Mouse (Mus musculus): ENCODE data around the gene Ifitm5. TPM values are rescaled to one million over a fixed set of nuclear protein-coding genes. Genes with fewer than 3 reads are reported as not detected.

The Ifitm5 gene
- polyA plus RNA-seq, 1 experiment from 2014 or later: 0.39 TPM

- no peak for ATAC-seq (ENCODE audit: insufficient read depth)
- Histone ChIP-seq H3K27me3 (no peaks in the 10 kb centered on the region), H3K4me1 (replicated peaks) (peaks cover 73% of the 10 kb centered on the region), H3K4me3 (replicated peaks) (no peak overlapping the region), H3K27ac (replicated peaks) (no peak overlapping the region), H3K36me3 (replicated peaks) (peaks cover 35% of the 10 kb centered on the region; the same call in 1 of the 2 replicates), H3K4me2 (no peak overlapping the region), H3K9me3 (replicated peaks) (no peaks in the 10 kb centered on the region), H3K9ac (no peak overlapping the region)
- 66% methylated on average over 8 of the region's 8 CpGs for WGBS (ENCODE audit: insufficient replicate concordance)
These were observed 960 bp upstream of the Ifitm5 start for GRCm38 (mm10) chr7:140951051-140951450.

DNA sequence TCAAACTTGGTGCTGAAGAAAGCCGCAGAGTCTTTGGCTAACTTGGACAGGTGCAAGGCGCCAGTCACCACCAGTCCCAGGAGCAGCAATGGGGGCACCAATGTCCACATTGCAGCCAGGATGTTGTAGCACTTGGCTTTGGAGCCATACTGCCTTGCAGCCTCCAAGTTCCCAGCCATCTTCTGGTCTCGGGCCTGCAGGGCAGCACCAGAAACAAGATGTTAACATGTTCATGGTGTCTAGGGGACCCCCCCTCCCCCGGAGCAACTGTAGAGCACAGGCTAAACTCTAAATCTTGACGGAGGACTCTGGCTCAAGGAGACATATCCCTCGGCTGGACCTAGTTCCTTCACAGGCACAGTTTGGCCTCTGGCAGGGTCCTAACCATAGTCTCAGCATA lies 836 bp downstream of the Ifitm5 start:
- no peak overlapping the region for H3K9ac ChIP-seq
- ATAC-seq (ENCODE audit: insufficient read depth): no peak
- no peak overlapping the region for H3K27ac ChIP-seq (replicated peaks)
- H3K4me2 ChIP-seq: no peak overlapping the region
- H3K27me3 ChIP-seq: no peaks in the 10 kb centered on the region
- H3K4me1 ChIP-seq (replicated peaks): peaks cover 61% of the 10 kb centered on the region
- WGBS (ENCODE audit: insufficient replicate concordance): 68% methylated on average over 6 of the region's 6 CpGs
- peaks cover 41% of the 10 kb centered on the region; the same call in 1 of the 2 replicates for H3K36me3 ChIP-seq (replicated peaks)
- H3K4me3 ChIP-seq (replicated peaks): no peak overlapping the region
- H3K9me3 ChIP-seq (replicated peaks): no peaks in the 10 kb centered on the region

GRCm38 (mm10) chr7:140948161-140948560 lies 1.9 kb downstream of the Ifitm5 start:
- Histone ChIP-seq H3K4me1 (replicated peaks) (peaks cover 57% of the 10 kb centered on the region), H3K27ac (replicated peaks) (no peak overlapping the region), H3K9ac (no peak overlapping the region), H3K4me2 (no peak overlapping the region), H3K36me3 (replicated peaks) (peaks cover 40% of the 10 kb centered on the region; the same call in 1 of the 2 replicates), H3K27me3 (no peaks in the 10 kb centered on the region), H3K9me3 (replicated peaks) (no peaks in the 10 kb centered on the region), H3K4me3 (replicated peaks) (no peak overlapping the region)
- WGBS (ENCODE audit: insufficient replicate concordance): 30% methylated on average over 8 of the region's 8 CpGs
- peak; percentile 22; the same call in 1 of the 2 replicates for ATAC-seq (ENCODE audit: insufficient read depth)

DNA sequence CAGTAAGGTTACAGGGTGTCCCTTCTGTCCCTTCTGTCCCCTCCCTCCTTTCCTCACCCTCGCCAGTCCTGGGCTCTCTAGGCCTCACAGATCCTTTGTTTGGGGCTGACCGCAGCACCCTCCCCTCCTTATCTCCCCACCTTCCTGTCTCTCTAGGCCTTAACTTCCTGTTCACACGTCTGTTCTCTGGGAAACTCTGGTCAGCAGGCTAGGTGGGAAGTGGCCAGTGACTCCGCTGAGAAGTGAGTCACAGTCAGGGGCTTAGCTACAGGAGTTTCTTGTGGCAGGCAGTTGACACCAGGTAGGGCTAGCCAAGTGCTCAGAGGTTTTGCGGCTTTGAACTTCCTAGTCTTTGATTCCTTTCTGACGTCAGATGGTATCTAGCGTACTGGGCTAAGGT lies 3.1 kb downstream of the Ifitm5 start:
- Histone ChIP-seq H3K36me3 (replicated peaks) (peaks cover 37% of the 10 kb centered on the region; the same call in 1 of the 2 replicates), H3K4me2 (no peak overlapping the region), H3K4me3 (replicated peaks) (no peak overlapping the region), H3K9me3 (replicated peaks) (no peaks in the 10 kb centered on the region), H3K4me1 (replicated peaks) (peaks cover 59% of the 10 kb centered on the region), H3K9ac (no peak overlapping the region), H3K27ac (replicated peaks) (0 out of 2 replicates have a peak overlapping the region, but pooled peaks have one; percentile 2), H3K27me3 (no peaks in the 10 kb centered on the region)
- ATAC-seq (ENCODE audit: insufficient read depth): peak; percentile 27; the same call in 1 of the 2 replicates
- 19% methylated on average over 7 of the region's 7 CpGs for WGBS (ENCODE audit: insufficient replicate concordance)

- no peaks in the 10 kb centered on the region for H3K27me3 ChIP-seq
- no peak overlapping the region for H3K9ac ChIP-seq
- H3K36me3 ChIP-seq (replicated peaks): peaks cover 37% of the 10 kb centered on the region; the same call in 1 of the 2 replicates
- no peak for ATAC-seq (ENCODE audit: insufficient read depth)
- 61% methylated on average over 10 of the region's 10 CpGs for WGBS (ENCODE audit: insufficient replicate concordance)
- no peaks in the 10 kb centered on the region for H3K9me3 ChIP-seq (replicated peaks)
- peaks cover 59% of the 10 kb centered on the region for H3K4me1 ChIP-seq (replicated peaks)
- 0 out of 2 replicates have a peak overlapping the region, but pooled peaks have one; percentile 2 for H3K27ac ChIP-seq (replicated peaks)
- H3K4me2 ChIP-seq: no peak overlapping the region
- H3K4me3 ChIP-seq (replicated peaks): no peak overlapping the region
These were observed 3.8 kb downstream of the Ifitm5 start for GRCm38 (mm10) chr7:140946311-140946710.

GRCm38 (mm10) chr7:140945247-140945646 lies 4.8 kb downstream of the Ifitm5 start:
- peaks cover 55% of the 10 kb centered on the region for H3K4me1 ChIP-seq (replicated peaks)
- no peak overlapping the region for H3K9ac ChIP-seq
- H3K27me3 ChIP-seq: no peaks in the 10 kb centered on the region
- H3K9me3 ChIP-seq (replicated peaks): no peaks in the 10 kb centered on the region
- H3K4me3 ChIP-seq (replicated peaks): no peak overlapping the region
- peaks cover 37% of the 10 kb centered on the region; the same call in 1 of the 2 replicates for H3K36me3 ChIP-seq (replicated peaks)
- 74% methylated on average over 5 of the region's 5 CpGs for WGBS (ENCODE audit: insufficient replicate concordance)
- no peak overlapping the region for H3K4me2 ChIP-seq
- ATAC-seq (ENCODE audit: insufficient read depth): no peak
- no peak overlapping the region for H3K27ac ChIP-seq (replicated peaks)

DNA sequence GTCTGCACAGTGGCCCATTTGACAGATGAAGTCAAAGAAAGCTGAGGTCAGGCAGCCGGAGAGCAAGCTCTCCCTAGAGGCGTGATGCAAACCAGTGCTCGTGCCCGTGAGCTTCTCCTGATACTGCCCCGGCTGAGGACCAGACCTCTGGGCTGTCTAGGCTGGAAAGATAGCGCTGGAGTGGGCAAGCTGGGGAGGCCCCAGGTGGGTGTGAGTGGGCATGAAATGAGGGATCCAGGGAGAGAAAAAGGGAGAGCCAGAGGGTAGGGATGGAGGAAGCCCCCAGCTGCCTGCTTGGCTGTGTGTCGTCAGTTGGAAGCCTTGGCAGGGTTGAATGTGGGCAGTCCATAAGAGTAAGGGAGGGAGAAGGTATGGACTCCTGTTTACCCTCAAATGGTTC lies 5.9 kb downstream of the Ifitm5 start:
- ATAC-seq (ENCODE audit: insufficient read depth): no peak
- Histone ChIP-seq H3K4me2 (no peak overlapping the region), H3K9ac (no peak overlapping the region), H3K36me3 (replicated peaks) (peaks cover 27% of the 10 kb centered on the region; the same call in 1 of the 2 replicates), H3K4me1 (replicated peaks) (peaks cover 55% of the 10 kb centered on the region), H3K27me3 (no peaks in the 10 kb centered on the region), H3K9me3 (replicated peaks) (no peaks in the 10 kb centered on the region), H3K27ac (replicated peaks) (no peak overlapping the region), H3K4me3 (replicated peaks) (no peak overlapping the region)
- 67% methylated on average over 7 of the region's 7 CpGs for WGBS (ENCODE audit: insufficient replicate concordance)

- Histone ChIP-seq H3K27me3 (no peaks in the 10 kb centered on the region), H3K4me1 (replicated peaks) (peaks cover 56% of the 10 kb centered on the region), H3K4me3 (replicated peaks) (no peak overlapping the region), H3K36me3 (replicated peaks) (peaks cover 18% of the 10 kb centered on the region; the same call in 1 of the 2 replicates), H3K9ac (no peak overlapping the region), H3K9me3 (replicated peaks) (no peaks in the 10 kb centered on the region), H3K4me2 (no peak overlapping the region), H3K27ac (replicated peaks) (0 out of 2 replicates have a peak overlapping the region, but pooled peaks have one; percentile 14)
- WGBS (ENCODE audit: insufficient replicate concordance): 71% methylated on average over 4 of the region's 4 CpGs
- ATAC-seq (ENCODE audit: insufficient read depth): no peak
These were observed 6.7 kb downstream of the Ifitm5 start for GRCm38 (mm10) chr7:140943356-140943755.

DNA sequence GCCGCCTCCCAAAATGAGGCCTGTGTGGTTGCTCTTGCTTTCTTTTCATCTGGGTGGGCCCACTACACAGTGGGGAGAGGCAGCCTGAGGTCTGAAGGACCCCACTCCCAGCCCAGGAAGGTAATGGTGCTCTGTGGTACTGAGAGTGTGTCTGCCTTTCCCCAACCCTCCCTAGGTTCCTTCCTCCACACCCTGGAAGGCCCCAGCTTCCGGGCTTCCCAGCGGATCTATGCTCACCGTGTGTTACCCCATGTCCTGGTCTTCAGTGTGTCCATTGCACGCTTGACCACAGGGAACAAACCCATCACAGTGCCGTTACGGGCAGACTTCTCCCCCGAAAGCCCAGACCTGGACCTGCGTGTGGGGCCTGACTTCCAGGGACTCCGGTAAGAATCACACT lies 7.3 kb downstream of the Ifitm5 start:
- Histone ChIP-seq H3K4me1 (replicated peaks) (peaks cover 52% of the 10 kb centered on the region), H3K9ac (no peak overlapping the region), H3K4me3 (replicated peaks) (no peak overlapping the region), H3K4me2 (no peak overlapping the region; the same call in 1 of the 2 replicates), H3K27ac (replicated peaks) (no peak overlapping the region), H3K9me3 (replicated peaks) (no peaks in the 10 kb centered on the region), H3K36me3 (replicated peaks) (peaks cover 17% of the 10 kb centered on the region; the same call in 1 of the 2 replicates), H3K27me3 (no peaks in the 10 kb centered on the region)
- ATAC-seq (ENCODE audit: insufficient read depth): no peak
- 76% methylated on average over 10 of the region's 10 CpGs for WGBS (ENCODE audit: insufficient replicate concordance)

DNA sequence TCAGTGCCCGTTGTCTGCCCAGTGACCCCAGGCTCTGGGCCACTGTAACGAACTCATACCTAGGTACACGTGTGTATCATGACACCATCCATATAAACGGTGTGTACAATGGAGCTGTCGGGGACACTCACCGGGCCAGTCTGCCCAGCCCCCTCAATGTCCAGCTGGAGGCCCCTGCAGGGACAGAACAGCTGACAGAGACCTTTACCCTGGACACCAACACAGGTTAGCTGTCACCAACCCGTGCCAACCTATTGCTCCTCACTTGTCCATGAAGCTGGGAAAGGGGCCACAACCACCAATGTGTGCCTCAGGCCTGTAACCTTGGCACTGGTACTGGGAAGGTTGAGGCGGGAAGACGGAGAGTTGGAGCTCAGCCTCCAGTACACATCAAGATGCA lies 7.8 kb downstream of the Ifitm5 start:
- H3K4me2 ChIP-seq: peak overlapping the region; percentile 78
- peak overlapping the region; percentile 65 for H3K9ac ChIP-seq
- 0 out of 2 replicates have a peak, but pooled peaks have one; percentile 8 for ATAC-seq (ENCODE audit: insufficient read depth)
- peak overlapping the region; percentile 86 for H3K27ac ChIP-seq (replicated peaks)
- peak overlapping the region; percentile 65 for H3K4me3 ChIP-seq (replicated peaks)
- H3K4me1 ChIP-seq (replicated peaks): peaks cover 47% of the 10 kb centered on the region
- H3K36me3 ChIP-seq (replicated peaks): peaks cover 13% of the 10 kb centered on the region; the same call in 1 of the 2 replicates
- WGBS (ENCODE audit: insufficient replicate concordance): 53% methylated on average over 9 of the region's 9 CpGs
- H3K27me3 ChIP-seq: no peaks in the 10 kb centered on the region
- H3K9me3 ChIP-seq (replicated peaks): no peaks in the 10 kb centered on the region

- Histone ChIP-seq H3K4me2 (peak within 1 kb of the TSS; percentile 78), H3K4me3 (replicated peaks) (peak within 1 kb of the TSS; percentile 65), H3K9me3 (replicated peaks) (no peaks in the 10 kb centered on the region), H3K27ac (replicated peaks) (peak within 1 kb of the TSS; percentile 86), H3K4me1 (replicated peaks) (peaks cover 38% of the 10 kb centered on the region), H3K9ac (peak within 1 kb of the TSS; percentile 65), H3K36me3 (replicated peaks) (peaks cover 10% of the 10 kb centered on the region; the same call in 1 of the 2 replicates), H3K27me3 (peaks cover 8% of the 10 kb centered on the region; the same call in 1 of the 2 replicates)
- under 1% methylated on average over 33 of the region's 33 CpGs for WGBS (ENCODE audit: insufficient replicate concordance)
- peak; percentile 86 for ATAC-seq (ENCODE audit: insufficient read depth)
These were observed 8.7 kb downstream of the Ifitm5 start, which contains the start of gene Pgghg for GRCm38 (mm10) chr7:140941222-140942051. Gene Pgghg (plus strand): TSS chr7:140941391.

All from liver, embryonic 15.5 days (tissue).